Mouse (Mus musculus): Measurements from ENCODE around the gene Slc1a5. TPM values are rescaled to one million over a fixed set of nuclear protein-coding genes. Genes with fewer than 3 reads are reported as not detected.

The Slc1a5 gene
- polyA plus RNA-seq, 1 experiment, result 22.4 TPM

DNA sequence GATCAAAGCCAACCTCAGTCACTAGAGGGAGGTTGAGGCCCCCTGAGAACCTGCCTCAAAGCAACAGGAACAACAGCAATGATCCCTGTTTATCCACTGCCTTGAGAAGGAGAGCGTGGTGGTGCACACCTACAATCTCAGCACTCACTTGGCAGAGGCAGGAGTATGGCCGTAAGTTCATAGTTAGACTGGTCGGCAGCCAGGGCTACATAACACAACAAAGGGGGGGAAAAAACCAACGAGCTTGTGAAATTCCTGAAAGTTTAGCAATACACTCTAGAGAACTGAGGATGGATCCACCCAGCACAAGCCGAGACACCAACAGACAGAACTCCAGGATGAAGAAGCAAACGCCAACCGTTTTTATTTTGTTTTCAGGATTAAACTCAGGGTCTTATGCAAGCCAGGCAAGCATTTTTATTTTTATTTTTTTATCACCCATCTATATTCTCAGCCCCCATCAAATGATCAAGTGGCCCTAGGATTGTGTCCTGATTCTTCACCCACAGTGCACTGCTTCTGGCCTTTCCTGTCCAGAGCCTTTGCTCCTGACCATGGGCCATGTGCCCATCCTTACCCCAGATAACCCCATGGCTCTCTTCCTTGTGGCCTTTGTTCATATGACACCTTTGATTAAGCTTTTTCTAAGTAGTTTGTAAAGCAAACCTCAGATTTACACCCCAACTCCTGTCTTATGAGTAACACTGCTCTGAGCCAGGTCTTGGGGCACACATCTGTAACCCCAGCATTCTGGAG is 17.5 kb upstream of the Slc1a5 start:
- no peak for TF ChIP-seq GATA1 (IDR thresholded peaks at IDR 0.05; ENCODE audit: low read length)

DNA sequence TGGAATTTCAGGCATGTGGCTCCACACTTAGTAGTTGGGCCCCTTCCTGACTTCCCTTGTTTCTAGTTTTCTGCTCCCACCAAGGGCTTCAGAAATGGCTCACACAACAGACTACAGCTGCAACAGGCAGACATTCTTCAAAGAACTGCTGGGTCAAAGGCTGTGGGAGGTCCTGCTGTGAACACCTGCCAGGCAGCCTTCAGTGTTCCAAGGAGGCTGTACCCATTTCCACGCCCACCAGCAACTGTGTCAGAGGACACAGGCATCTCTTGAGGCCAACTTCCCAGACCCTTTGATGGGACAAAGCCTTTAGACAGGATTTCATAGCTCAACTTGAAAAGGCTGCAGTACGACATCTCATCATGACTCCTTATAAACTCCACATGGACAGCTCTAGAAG is 14.7 kb upstream of the Slc1a5 start:
- no peak for TF ChIP-seq GATA1 (IDR thresholded peaks at IDR 0.05; ENCODE audit: low read length)

DNA sequence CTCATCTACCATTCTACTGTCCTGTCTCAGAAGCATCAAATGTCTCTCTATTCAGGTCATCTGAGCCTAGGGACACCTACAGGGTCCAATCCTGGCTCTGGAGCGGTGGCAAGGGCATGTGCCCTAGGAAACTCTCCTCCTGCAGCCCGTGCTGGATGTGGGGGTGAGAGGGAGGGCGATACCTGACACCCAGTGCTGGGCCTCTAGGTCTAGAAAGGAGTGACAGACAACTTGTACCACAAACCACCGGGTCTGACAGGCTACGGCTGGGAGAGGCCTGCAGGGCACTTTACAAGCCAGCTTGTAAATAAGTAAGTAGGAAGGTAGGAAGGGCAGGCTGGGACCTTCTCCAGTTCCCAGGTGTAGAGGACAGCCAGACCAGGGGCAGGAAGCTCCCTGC is 5.3 kb upstream of the Slc1a5 start:
- no peak for TF ChIP-seq GATA1 (IDR thresholded peaks at IDR 0.05; ENCODE audit: low read length)

DNA sequence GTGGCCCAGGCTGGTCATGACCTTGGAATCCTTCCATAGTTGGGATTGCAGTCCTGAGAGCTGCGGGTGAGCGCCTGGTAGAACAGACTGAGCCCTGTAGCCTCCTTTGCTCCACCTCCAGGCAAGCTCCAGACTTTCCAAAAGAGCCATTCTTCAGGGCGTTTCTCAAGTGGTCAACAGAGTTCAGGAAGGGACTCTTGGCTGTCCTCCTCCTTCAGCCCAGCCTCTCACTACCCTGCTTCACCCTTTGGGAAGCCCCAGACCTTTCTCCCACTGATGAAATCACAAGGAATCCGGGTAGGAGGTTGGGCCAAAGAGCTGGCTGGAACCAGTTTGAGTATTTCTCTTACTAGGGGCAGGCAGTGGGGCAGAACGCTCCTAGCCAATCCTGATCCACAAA is 1.1 kb upstream of the Slc1a5 start:
- no peak for TF ChIP-seq GATA1 (IDR thresholded peaks at IDR 0.05; ENCODE audit: low read length)

DNA sequence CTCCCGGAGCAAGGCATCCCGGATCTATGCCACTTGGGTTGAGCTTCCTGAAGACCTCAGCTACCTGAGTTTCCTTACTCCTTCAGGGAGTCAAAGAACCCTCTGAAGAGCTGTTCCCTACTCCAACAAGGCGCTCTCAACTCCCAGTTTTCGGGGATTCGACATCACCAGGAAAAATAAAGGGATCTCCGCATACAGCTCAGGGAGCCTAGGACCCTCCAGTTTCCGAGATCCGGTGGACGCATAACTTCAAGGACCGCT is 345 bp downstream of the Slc1a5 start:
- TF ChIP-seq GATA1 (IDR thresholded peaks at IDR 0.05; ENCODE audit: low read length), result no peak

DNA sequence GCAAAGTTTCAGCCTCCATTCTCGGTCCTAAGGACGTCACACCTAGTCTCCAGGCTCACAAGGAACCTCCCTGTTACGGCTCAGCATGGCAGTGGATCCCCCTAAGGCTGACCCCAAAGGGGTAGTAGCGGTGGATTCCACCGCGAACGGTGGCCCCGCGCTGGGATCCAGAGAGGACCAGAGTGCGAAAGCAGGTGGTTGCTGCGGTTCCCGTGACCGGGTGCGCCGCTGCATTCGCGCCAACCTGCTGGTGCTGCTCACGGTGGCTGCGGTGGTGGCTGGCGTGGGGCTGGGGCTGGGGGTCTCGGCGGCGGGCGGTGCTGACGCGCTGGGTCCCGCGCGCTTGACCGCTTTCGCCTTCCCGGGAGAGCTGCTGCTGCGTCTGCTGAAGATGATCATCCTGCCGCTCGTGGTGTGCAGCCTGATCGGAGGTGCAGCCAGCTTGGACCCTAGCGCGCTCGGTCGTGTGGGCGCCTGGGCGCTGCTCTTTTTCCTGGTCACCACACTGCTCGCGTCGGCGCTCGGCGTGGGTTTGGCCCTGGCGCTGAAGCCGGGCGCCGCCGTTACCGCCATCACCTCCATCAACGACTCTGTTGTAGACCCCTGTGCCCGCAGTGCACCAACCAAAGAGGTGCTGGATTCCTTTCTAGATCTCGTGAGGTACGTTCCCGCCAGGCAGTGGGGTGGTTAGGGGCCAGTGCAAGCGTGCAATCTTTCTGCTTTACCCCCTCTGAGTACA is 845 bp downstream of the Slc1a5 start:
- TF ChIP-seq GATA1 (IDR thresholded peaks at IDR 0.05; ENCODE audit: low read length), result no peak

DNA sequence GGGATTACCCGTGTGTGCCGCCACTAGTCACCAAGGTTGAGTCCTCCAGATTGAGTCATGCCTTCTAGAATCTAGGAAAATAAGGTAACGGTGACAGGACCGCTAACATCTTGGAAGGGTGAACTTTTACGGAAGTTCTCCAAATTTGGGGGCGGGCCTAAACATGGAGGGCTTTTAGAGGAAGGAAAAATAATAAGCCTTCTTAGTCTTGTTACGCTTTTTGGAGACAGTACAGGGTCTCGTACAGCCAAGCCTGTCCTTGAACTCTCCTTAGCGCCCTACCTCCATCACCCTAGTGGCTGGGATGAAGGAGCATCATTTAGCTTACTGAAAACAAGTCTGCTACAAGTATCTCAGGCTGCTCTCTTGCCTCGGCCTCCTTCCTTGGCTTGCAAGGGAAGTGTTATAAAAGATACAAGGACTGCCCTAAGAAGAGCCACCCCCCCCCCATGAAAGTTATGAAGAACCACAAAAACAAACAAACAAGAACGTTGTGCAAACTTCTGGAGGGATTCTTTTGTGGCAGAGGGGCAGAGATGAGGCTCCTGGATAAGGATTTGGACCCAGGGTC is 1.5 kb downstream of the Slc1a5 start:
- TF ChIP-seq GATA1 (IDR thresholded peaks at IDR 0.05; ENCODE audit: low read length), result no peak

DNA sequence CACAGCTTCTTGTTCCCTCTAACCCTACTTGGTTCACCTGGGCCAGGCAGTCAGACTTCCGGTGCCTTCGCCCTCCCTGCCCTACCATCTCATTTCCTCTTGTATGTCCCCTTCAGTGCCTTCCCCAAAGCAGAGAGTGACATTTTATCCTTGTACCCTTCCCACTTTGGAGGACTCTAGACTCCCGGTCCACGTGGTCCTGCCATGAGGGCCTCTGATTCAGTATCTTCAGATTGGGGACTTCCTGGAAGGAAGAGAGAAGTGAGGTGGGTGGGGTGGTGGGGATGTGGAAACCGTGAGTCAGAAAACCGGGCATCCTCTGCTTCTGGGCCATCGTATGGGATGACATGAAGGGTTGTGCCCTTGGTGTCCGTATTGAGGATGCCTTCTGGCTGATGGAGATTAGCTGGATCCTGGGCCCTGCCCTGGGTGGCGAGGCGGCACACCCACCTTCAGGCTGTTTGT is 2.1 kb downstream of the Slc1a5 start:
- TF ChIP-seq GATA1 (IDR thresholded peaks at IDR 0.05; ENCODE audit: low read length), result no peak

DNA sequence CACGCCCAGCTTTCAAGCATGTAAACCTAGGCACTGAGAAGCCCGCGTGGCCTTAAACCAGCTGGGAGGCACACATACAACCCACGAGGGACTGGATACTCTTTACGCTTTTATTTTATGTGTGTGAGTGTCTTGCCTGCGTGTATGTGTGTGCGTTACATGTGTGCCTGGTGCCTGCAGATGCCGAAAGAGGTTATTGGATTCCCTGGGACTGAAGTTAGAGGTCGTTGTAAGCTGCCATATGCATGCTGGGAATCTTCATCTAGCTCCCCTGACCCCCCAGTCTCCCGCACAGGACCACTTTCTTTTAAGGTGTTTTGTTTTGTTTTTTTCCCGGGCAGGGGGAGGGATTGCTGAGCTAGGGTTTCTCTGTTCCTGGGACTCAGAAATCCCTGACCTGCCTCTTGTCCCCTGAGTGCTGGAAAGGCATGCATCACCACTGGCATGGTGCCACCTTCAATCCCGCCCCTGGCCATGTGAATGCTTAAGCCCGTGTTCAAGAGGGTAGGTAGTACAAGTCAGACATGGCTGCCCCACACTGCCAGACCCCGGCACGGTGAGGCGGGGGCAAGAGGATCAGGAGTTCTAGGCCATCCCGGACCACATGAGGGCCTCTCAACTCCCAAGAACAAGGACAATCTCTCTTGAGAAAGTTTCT is 2.7 kb downstream of the Slc1a5 start:
- no peak for TF ChIP-seq GATA1 (IDR thresholded peaks at IDR 0.05; ENCODE audit: low read length)

DNA sequence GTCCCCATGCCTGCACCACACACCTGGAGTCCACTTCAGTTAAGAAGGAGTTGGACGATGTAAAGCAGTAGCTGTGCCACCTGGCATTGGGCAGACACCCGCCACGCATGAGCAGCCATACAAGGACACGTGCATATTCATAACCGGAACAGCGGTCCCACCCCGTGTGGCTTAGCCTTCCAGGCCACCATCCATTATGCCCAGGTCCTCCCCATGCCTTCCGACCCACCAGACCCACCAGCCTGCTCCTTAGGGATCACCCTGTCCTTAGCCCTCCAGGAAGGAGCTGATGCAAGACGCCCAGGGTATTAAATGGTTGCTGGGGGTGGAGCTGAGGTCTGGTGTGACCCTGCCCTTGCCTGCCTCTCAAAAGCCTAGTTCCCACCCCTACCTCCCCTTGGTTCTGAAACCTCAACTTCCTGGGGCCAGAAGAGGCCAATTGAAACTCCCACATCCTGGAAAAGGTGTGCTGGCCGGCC is 3.4 kb downstream of the Slc1a5 start:
- TF ChIP-seq GATA1 (IDR thresholded peaks at IDR 0.05; ENCODE audit: low read length), result no peak

DNA sequence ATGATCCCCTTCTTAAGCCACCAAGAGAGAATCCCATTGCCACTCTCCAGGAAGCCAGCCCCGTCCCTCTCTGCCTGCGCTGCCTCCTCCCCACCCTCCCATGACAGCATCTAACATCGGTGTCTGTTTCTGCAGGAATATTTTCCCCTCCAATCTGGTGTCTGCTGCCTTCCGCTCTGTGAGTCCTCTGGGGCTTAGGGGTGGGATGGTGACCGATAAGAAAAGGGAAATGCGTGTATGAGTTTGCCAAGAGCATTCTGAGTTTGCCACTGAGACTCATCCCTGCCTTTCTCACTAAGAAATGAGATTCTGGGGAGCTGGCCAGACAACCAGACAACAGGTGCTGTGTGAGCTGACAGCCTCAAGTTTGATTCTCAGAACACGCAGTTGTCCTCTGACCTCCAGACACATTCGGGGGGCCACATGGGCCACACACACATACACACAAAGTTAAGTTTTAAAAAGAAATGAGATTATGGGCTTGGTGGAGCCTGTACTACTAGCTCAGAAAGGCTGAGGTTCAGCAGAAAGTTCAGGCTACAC is 4.5 kb downstream of the Slc1a5 start:
- TF ChIP-seq GATA1 (IDR thresholded peaks at IDR 0.05; ENCODE audit: low read length), result no peak

DNA sequence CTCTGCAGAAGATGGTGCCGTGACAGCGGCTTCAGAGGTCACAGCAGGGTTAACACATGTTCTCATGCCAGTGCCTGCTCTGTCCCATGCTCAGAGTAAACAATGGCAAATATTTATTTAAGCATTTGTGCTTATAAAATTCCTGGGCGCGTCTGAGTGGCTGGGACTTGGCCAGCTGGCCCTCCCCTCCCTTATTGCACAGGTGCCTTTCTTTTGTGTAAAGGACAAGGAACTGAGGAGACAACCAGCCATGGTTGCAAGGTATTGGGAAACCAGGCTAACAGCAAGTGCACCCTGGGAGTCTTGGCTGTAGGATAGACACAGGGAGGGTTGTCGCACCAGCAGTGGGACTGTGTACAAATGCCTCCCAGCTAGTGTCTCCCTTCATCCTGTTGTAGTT is 11.2 kb downstream of the Slc1a5 start:
- no peak for TF ChIP-seq GATA1 (IDR thresholded peaks at IDR 0.05; ENCODE audit: low read length)

DNA sequence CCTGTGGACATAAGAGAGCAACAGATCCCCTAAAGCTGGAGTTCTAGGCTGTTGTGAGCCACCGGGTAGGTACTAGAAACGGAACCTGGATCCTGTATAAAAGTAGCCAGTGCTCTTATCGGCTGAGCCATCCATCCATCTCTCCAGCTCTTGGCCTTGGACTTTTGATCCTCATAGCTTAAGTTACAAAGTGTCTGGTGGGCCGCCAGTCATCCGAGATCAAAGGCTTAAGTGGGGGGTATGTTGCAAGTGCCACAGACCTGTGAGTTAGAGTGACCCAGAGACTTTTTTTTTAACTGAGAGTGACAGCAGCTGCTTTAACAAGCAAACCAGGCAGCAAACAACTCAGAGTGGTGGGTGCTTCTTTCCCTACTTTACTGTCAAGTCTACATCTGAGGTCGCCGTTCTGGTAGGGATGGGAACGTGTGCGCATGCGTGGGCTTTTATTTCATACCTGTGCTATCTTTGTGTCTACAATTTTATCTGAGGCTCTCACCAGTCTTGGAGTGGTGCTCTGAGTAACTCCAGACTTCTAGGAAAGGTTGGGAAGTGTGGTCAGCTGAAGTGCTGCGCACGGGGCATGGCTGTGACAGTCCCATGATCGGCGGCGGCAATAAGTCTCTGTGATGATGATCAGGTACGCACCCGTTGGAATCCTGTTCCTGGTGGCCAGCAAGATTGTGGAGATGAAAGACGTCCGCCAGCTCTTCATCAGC is 12.0 kb downstream of the Slc1a5 start:
- TF ChIP-seq GATA1 (IDR thresholded peaks at IDR 0.05; ENCODE audit: low read length), result no peak

DNA sequence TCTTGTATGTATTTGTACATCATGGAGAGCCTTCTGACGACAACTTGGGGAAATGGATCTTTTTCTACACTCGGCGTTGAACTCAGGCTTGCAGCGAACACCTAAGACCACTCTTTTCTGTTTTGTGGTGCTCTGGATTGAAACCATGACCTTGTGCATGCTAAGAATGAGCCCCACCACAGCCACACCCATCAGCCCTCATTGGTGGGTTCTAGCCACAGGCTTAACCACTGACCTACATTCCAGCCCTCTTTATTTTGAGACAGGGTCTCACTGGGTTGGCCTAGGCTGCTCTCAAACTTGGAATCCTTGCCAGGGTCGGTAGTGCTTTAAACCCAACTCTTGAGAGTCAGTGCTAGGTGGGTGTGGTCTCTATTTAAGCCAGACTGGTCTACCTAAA is 13.7 kb downstream of the Slc1a5 start:
- no peak for TF ChIP-seq GATA1 (IDR thresholded peaks at IDR 0.05; ENCODE audit: low read length)

DNA sequence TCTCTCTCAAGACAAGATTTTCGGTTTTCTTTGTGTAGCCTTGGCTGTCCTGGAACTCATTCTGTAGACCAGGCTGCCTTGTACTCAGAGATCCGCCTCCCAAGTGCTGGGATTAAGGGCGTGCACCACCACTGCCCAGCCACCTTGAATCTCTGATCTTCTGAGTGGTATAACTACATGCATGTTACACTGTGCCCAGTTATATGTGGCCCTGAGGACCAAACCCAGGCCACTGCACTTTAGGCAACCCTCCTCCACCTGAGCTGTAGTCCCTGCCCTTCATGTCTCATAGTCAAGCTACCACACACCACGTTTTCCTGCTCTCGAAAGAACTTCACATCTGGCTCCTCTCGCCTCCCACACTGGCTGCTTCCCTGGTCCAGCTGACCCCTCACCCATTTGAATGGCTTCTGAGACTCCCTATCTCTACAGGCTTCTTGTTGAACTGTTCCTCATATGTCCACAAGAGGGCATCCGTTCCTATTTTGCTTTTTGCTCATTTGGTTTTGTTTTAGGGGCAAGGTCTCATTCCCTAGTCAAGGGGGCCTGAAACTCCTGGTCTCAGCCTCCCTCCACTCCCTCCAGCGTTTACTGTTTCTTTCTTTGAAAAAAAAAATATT is 23.4 kb downstream of the Slc1a5 start:
- no peak for TF ChIP-seq GATA1 (IDR thresholded peaks at IDR 0.05; ENCODE audit: low read length)
